Mouse (Mus musculus) right cerebral cortex, adult 2 months (tissue): Measurements from ENCODE around the gene H2al1a.

Experiments
- DNase-seq, 2 experiments: peaks; one replicate each; pipeline ENCODE4 v3.0.0; 2021 to 2022; ENCODE audit warnings: low spot score in 2 of 2

H2al1a gene

DNA sequence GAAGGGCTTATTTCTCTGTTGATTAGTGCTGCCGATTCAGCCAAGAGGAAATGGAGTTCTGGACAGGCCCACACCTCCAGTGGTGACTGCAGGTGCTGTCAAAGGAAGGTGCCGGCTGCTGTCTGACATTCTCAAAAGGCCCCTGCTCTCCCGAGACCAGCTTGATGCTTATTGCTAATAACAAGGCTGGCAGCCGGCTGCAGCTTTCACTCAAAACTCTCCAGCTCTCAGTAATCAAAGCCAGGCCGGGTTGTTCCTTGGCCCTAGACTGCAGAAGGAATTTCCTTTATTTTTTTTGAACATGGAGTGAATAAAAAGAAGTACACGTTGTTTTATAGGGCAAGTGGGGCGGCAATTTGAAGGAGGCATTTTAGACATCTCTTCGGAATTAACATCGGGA lies 46.7 kb downstream of the H2al1a start:
- DNase-seq = no peak

GRCm38 (mm10) chrX:11346756-11347155 lies 47.7 kb downstream of the H2al1a start:
- no peak for DNase-seq
